Mouse (Mus musculus) MN1 (cell line): ENCODE data around the gene Hnrnpu.
"Not testable (repeated sequence)": the region's sequence is repeated elsewhere in the genome, so short reads cannot be mapped to it uniquely, and the experiment has no call there.

Experiments
- DNase-seq: peaks from one replicate; pipeline ENCODE4 v3.0.0-alpha.2; 2016; ENCODE audit warnings: low spot score

Gene Hnrnpu

GRCm38 (mm10) chr1:178337551-178338317 is at the start of gene Hnrnpu:
Gene Hnrnpu (minus strand): TSS chr1:178337797.
- DNase-seq, result peak; percentile 98

GRCm38 (mm10) chr1:178382165-178382564 is 44.6 kb upstream of the Hnrnpu start:
- peak; percentile 47 for DNase-seq

- no peak for DNase-seq
These were observed 41.6 kb upstream of the Hnrnpu start for GRCm38 (mm10) chr1:178379224-178379623.

- DNase-seq, result no peak
These were observed 40.5 kb upstream of the Hnrnpu start for GRCm38 (mm10) chr1:178378115-178378514.

GRCm38 (mm10) chr1:178376907-178377306 is 39.3 kb upstream of the Hnrnpu start:
- DNase-seq, result no peak

- no peak for DNase-seq
These were observed 38.5 kb upstream of the Hnrnpu start for GRCm38 (mm10) chr1:178376061-178376460.

GRCm38 (mm10) chr1:178375381-178375780 is 37.8 kb upstream of the Hnrnpu start:
- DNase-seq, result peak; percentile 64

GRCm38 (mm10) chr1:178372681-178373080 is 35.1 kb upstream of the Hnrnpu start:
- DNase-seq, result no peak

GRCm38 (mm10) chr1:178369272-178369651 is 31.7 kb upstream of the Hnrnpu start:
- peak; percentile 85 for DNase-seq

GRCm38 (mm10) chr1:178368548-178369271 is 31.1 kb upstream of the Hnrnpu start:
- DNase-seq, result peak; percentile 96

- no peak for DNase-seq
These were observed 30.5 kb upstream of the Hnrnpu start for GRCm38 (mm10) chr1:178368121-178368520.

- no peak for DNase-seq
These were observed 27.6 kb upstream of the Hnrnpu start for GRCm38 (mm10) chr1:178365171-178365570.

GRCm38 (mm10) chr1:178360702-178361101 is 23.1 kb upstream of the Hnrnpu start:
- no peak for DNase-seq

GRCm38 (mm10) chr1:178360264-178360663 is 22.7 kb upstream of the Hnrnpu start:
- DNase-seq, result no peak

- no peak for DNase-seq
These were observed 20.4 kb upstream of the Hnrnpu start for GRCm38 (mm10) chr1:178357776-178358710.

- no peak for DNase-seq
These were observed 17.0 kb upstream of the Hnrnpu start for GRCm38 (mm10) chr1:178354576-178354975.

- DNase-seq, result no peak
These were observed 14.0 kb upstream of the Hnrnpu start for GRCm38 (mm10) chr1:178351643-178352042.

GRCm38 (mm10) chr1:178350792-178351191 is 13.2 kb upstream of the Hnrnpu start:
- DNase-seq, result no peak

GRCm38 (mm10) chr1:178344071-178344805 is 6.6 kb upstream of the Hnrnpu start:
- not testable (repeated sequence) for DNase-seq

- DNase-seq, result no peak
These were observed 5.0 kb upstream of the Hnrnpu start for GRCm38 (mm10) chr1:178342612-178343011.

- DNase-seq, result no peak
These were observed 4.5 kb upstream of the Hnrnpu start for GRCm38 (mm10) chr1:178342063-178342462.

- DNase-seq, result no peak
These were observed 3.8 kb upstream of the Hnrnpu start for GRCm38 (mm10) chr1:178341435-178341834.
